Mouse (Mus musculus) kidney, adult 2 months (tissue): ENCODE data around the gene Dnah14.

Source experiments
- CTCF ChIP-seq: fragments of 200-500 bp; conservative IDR thresholded peaks from 2 replicates; pipeline ENCODE4 v1.5.1; 2011; ENCODE audit warnings: low read depth, mild to moderate bottlenecking, control low read depth, low read length, moderate library complexity, mixed read lengths; ENCODE audit not compliant: insufficient read depth, insufficient read length
- POLR2A ChIP-seq: fragments of 200-500 bp; IDR thresholded peaks from one replicate; pipeline ENCODE4 v1.6.1; 2011; ENCODE audit warnings: low read depth, low read length, control low read depth

DNA sequence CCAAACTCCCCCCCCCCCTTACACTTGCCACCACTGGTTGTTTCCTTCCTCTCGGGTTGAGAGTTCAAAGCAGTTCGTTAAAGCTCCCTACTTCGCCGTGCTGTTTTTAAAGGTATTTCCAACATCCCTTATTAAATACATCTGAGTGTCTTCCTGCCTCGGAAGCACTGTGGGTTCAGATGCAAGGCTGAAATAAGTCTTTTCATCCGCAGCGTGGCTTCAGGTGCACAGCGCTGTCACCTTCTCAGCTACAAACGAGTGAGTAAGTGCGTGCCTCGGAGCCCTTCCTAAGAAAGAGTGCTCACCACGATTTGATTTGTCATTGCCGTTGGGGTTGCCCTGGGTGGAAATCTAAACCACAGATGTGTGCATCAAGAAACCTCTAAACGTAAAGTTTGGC, 266.4 kb downstream of the Dnah14 start, which contains the start of gene Lbr:
- no peak for TF ChIP-seq POLR2A
- no peak for TF ChIP-seq CTCF
